Mouse (Mus musculus) adrenal gland, adult 2 months (tissue): ENCODE data around the gene Cep152. TPM values are rescaled to one million over a fixed set of nuclear protein-coding genes. Genes with fewer than 3 reads are reported as not detected.

ENCODE experiments used
- DNase-seq: peaks from one replicate; pipeline ENCODE4 v3.0.0; 2021
- polyA plus RNA-seq: library from polyadenylated mRNA; depleted of rRNA; stranded (reverse); fragments of >200 nt; gene quantifications from 2 replicates; pipeline ENCODE4 v1.2.3, GENCODE M21; 2012
- total RNA-seq, 2 experiments: library from RNA; stranded (reverse); gene quantifications; 2 replicates each; pipeline ENCODE4 v1.2.3; 2021

Gene Cep152
- total and polyA plus RNA-seq, 3 experiments = 0.64 to 2.8 (median 2.4) TPM

- DNase-seq = no peak
Observed at GRCm38 (mm10) chr2:125626536-125626935, 1.6 kb upstream of the Cep152 start.

- DNase-seq = no peak
Observed at GRCm38 (mm10) chr2:125624127-125624685, 707 bp downstream of the Cep152 start.

- no peak for DNase-seq
Observed at GRCm38 (mm10) chr2:125623211-125623610, 1.7 kb downstream of the Cep152 start.

GRCm38 (mm10) chr2:125620213-125620907 is 4.6 kb downstream of the Cep152 start:
- DNase-seq = no peak

GRCm38 (mm10) chr2:125615858-125616424 is 9.0 kb downstream of the Cep152 start:
- DNase-seq = no peak

- no peak for DNase-seq
Observed at GRCm38 (mm10) chr2:125615440-125615839, 9.5 kb downstream of the Cep152 start.

- DNase-seq = no peak
Observed at GRCm38 (mm10) chr2:125606220-125606845, 18.6 kb downstream of the Cep152 start.

- peak; percentile 45 for DNase-seq
Observed at GRCm38 (mm10) chr2:125604646-125605045, 20.3 kb downstream of the Cep152 start.

GRCm38 (mm10) chr2:125602970-125603369 is 21.9 kb downstream of the Cep152 start:
- DNase-seq = no peak

GRCm38 (mm10) chr2:125598958-125599357 is 26.0 kb downstream of the Cep152 start:
- no peak for DNase-seq

- no peak for DNase-seq
Observed at GRCm38 (mm10) chr2:125598251-125598650, 26.7 kb downstream of the Cep152 start.

GRCm38 (mm10) chr2:125594786-125595185 is 30.1 kb downstream of the Cep152 start:
- DNase-seq = no peak

GRCm38 (mm10) chr2:125594072-125594471 is 30.8 kb downstream of the Cep152 start:
- no peak for DNase-seq

- no peak for DNase-seq
Observed at GRCm38 (mm10) chr2:125591895-125592294, 33.0 kb downstream of the Cep152 start.

- no peak for DNase-seq
Observed at GRCm38 (mm10) chr2:125589287-125589686, 35.6 kb downstream of the Cep152 start.

GRCm38 (mm10) chr2:125581081-125581480 is 43.8 kb downstream of the Cep152 start:
- no peak for DNase-seq

GRCm38 (mm10) chr2:125577670-125578069 is 47.2 kb downstream of the Cep152 start:
- DNase-seq = no peak

GRCm38 (mm10) chr2:125576498-125576897 is 48.4 kb downstream of the Cep152 start:
- DNase-seq = no peak

GRCm38 (mm10) chr2:125575766-125576165 is 49.1 kb downstream of the Cep152 start:
- DNase-seq = no peak

- no peak for DNase-seq
Observed at GRCm38 (mm10) chr2:125563884-125564283, 61.0 kb downstream of the Cep152 start.

- DNase-seq = no peak
Observed at GRCm38 (mm10) chr2:125562407-125562806, 62.5 kb downstream of the Cep152 start.

- DNase-seq = no peak
Observed at GRCm38 (mm10) chr2:125560037-125560436, 64.9 kb downstream of the Cep152 start.
